Mouse (Mus musculus): ENCODE measurements around the gene Slc36a2. TPM values are rescaled to one million over a fixed set of nuclear protein-coding genes. Genes with fewer than 3 reads are reported as not detected.

Gene Slc36a2
- 0.03 TPM in 1 of 2 replicates, not detected in the other for polyA plus RNA-seq (2012)

DNA sequence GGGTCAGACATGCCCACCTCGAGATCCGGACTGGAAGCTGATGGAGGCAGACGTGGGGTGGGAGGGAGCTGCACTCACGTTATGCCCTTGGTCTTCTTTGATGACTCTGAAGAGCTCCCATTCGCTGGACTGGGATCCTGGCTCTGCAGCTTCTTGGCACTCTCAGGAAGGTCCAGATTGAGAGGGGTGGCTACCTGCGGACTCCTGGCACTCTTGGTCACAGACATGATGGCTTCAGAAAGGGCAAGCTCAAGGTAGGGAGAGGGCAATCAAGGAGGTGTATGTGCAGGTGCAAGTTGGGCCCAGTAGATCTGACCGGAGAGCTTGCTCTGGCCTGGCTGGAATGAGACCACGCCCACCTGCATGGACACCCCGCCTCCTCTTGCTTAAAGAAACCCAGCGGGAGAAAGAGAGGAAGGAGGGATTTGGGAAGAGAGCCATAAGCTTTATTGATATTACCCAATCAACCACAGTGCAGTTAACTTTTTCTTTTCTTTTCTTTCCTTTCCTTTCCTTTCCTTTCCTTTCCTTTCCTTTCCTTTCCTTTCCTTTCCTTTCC, at the start of gene Slc36a2:
Gene Slc36a2 (minus strand): TSS at position 345 of the 559 bp plus-strand sequence.
- no peaks in the 10 kb centered on the region; the same call in 1 of the 2 replicates for H3K36me3 ChIP-seq (ENCODE audit: control insufficient read depth)
- no peaks in the 10 kb centered on the region for H3K4me1 ChIP-seq (ENCODE audit: control insufficient read depth)
- no peaks in the 10 kb centered on the region for H3K27me3 ChIP-seq (ENCODE audit: control insufficient read depth)
- no peaks in the 10 kb centered on the region for H3K9me3 ChIP-seq (ENCODE audit: control insufficient read depth, low read length)
- H3K4me3 ChIP-seq (replicated peaks), result peak within 1 kb of the TSS; percentile 48
- TF ChIP-seq GATA1 (IDR thresholded peaks at IDR 0.05; ENCODE audit: low read length) (no peak), TAL1 (IDR thresholded peaks at IDR 0.05; ENCODE audit: low read length) (no peak)

DNA sequence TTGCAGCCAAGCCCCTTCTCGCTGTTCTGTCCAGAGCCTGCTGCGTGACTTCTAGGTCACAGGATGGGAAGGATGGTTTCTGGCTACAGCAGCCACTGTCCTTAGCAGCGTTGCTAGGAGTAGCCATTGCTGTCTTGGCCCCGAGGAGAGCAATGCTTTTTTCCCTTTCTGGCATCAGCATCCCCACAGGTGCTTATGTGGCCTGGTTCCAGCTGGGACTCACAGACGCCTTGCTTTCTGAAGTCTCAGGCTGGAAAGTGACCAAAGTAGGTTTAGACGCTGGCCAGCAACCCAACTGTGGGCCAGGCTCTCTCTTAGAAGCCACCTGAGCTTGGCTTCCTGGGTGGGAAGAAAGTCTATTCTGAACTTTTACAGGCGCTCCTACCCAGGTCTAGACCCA, 49.4 kb upstream of the Slc36a2 start:
- H3K4me1 ChIP-seq (ENCODE audit: control insufficient read depth), result no peaks in the 10 kb centered on the region
- no peak for TF ChIP-seq TAL1 (IDR thresholded peaks at IDR 0.05; ENCODE audit: low read length)
- TF ChIP-seq GATA1 (IDR thresholded peaks at IDR 0.05; ENCODE audit: low read length), result no peak

GRCm38 (mm10) chr11:55231034-55231433, 46.2 kb upstream of the Slc36a2 start:
- Histone ChIP-seq H3K4me3 (replicated peaks) (no peak overlapping the region), H3K9me3 (ENCODE audit: control insufficient read depth, low read length) (no peaks in the 10 kb centered on the region), H3K4me1 (ENCODE audit: control insufficient read depth) (no peaks in the 10 kb centered on the region), H3K27me3 (ENCODE audit: control insufficient read depth) (no peaks in the 10 kb centered on the region), H3K36me3 (ENCODE audit: control insufficient read depth) (peaks cover 45% of the 10 kb centered on the region)
- TF ChIP-seq GATA1 (IDR thresholded peaks at IDR 0.05; ENCODE audit: low read length), result no peak
- no peak for TF ChIP-seq TAL1 (IDR thresholded peaks at IDR 0.05; ENCODE audit: low read length)

More for the DNA sequence above, 49.4 kb upstream of the Slc36a2 start:
- Histone ChIP-seq H3K27me3 (ENCODE audit: control insufficient read depth) (no peaks in the 10 kb centered on the region), H3K9me3 (ENCODE audit: control insufficient read depth, low read length) (no peaks in the 10 kb centered on the region), H3K36me3 (ENCODE audit: control insufficient read depth) (peaks cover 31% of the 10 kb centered on the region), H3K4me3 (replicated peaks) (no peak overlapping the region)

DNA sequence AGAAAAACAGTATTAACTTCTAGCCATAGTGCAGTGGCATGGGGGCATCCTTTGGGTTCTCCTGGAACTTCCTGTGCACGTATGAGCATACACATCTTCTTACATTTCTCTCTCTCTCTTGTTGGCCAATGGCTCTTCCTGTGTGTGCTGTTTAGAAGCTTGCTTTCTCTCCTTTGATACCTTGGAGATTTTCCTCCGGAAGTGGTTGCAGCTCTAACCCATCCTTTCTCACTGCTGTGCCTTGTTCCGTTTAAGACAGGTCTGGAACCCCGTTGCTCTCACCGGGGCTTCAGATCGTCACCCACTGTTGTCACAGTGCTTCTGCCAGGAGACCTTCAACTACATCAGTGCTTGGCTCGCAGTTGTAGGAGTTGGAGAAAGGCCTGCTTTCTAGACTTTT, 36.4 kb upstream of the Slc36a2 start:
- H3K27me3 ChIP-seq (ENCODE audit: control insufficient read depth), result no peaks in the 10 kb centered on the region
- TF ChIP-seq GATA1 (IDR thresholded peaks at IDR 0.05; ENCODE audit: low read length) (no peak), TAL1 (IDR thresholded peaks at IDR 0.05; ENCODE audit: low read length) (no peak)
- no peak overlapping the region for H3K4me3 ChIP-seq (replicated peaks)
- H3K36me3 ChIP-seq (ENCODE audit: control insufficient read depth), result peaks cover 71% of the 10 kb centered on the region
- H3K4me1 ChIP-seq (ENCODE audit: control insufficient read depth), result peaks cover 2% of the 10 kb centered on the region; the same call in 1 of the 2 replicates
- no peaks in the 10 kb centered on the region for H3K9me3 ChIP-seq (ENCODE audit: control insufficient read depth, low read length)

GRCm38 (mm10) chr11:55218473-55218872, 33.6 kb upstream of the Slc36a2 start:
- Histone ChIP-seq H3K4me1 (ENCODE audit: control insufficient read depth) (peaks cover 2% of the 10 kb centered on the region; the same call in 1 of the 2 replicates), H3K27me3 (ENCODE audit: control insufficient read depth) (no peaks in the 10 kb centered on the region), H3K9me3 (ENCODE audit: control insufficient read depth, low read length) (no peaks in the 10 kb centered on the region), H3K4me3 (replicated peaks) (no peak overlapping the region), H3K36me3 (ENCODE audit: control insufficient read depth) (peaks cover 56% of the 10 kb centered on the region)
- no peak for TF ChIP-seq TAL1 (IDR thresholded peaks at IDR 0.05; ENCODE audit: low read length)
- TF ChIP-seq GATA1 (IDR thresholded peaks at IDR 0.05; ENCODE audit: low read length), result no peak

DNA sequence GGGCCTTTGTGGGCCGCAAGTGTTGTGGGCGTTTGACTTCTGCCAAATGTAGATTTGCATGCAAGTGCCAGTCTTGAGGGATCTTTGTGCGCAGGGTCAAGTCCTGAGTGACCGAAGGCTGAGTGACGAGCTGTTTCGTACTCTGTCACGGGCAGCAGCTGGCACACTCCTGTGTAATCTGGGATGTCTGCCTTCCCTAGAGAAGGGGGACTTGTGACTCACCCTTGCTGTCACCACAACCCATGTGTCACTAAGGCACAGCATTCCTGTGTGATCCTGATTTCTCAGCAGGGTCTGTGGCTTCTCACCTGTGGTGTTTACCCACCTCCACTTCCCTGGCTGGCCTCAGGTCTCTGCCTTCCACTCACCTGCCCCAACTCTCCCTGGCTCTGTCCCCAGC, 33.0 kb upstream of the Slc36a2 start:
- H3K4me1 ChIP-seq (ENCODE audit: control insufficient read depth), result peaks cover 2% of the 10 kb centered on the region; the same call in 1 of the 2 replicates
- no peaks in the 10 kb centered on the region for H3K27me3 ChIP-seq (ENCODE audit: control insufficient read depth)
- H3K9me3 ChIP-seq (ENCODE audit: control insufficient read depth, low read length), result no peaks in the 10 kb centered on the region
- TF ChIP-seq TAL1 (IDR thresholded peaks at IDR 0.05; ENCODE audit: low read length), result no peak
- no peak for TF ChIP-seq GATA1 (IDR thresholded peaks at IDR 0.05; ENCODE audit: low read length)
- no peak overlapping the region for H3K4me3 ChIP-seq (replicated peaks)
- peaks cover 50% of the 10 kb centered on the region for H3K36me3 ChIP-seq (ENCODE audit: control insufficient read depth)

DNA sequence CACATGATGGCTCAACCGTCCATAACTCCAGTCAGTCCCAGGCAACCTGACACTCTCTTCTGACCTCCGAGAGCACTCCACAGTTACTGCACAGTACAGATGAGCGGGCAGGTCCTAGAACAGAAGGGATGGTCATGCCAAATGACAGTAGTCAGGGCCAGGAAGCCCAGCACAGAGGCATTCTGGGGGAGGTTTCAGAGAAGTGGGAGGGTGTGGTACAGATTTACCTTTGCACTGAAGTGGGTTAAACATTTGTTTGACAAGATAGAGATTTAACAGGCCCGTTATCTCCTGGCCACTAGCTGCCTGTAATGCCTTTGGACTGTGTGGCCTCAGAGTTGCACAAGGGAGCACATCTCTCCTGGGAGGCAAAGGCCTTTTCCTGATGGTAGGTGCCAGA, 32.5 kb upstream of the Slc36a2 start:
- Histone ChIP-seq H3K27me3 (ENCODE audit: control insufficient read depth) (no peaks in the 10 kb centered on the region), H3K4me3 (replicated peaks) (no peak overlapping the region), H3K36me3 (ENCODE audit: control insufficient read depth) (peaks cover 46% of the 10 kb centered on the region), H3K4me1 (ENCODE audit: control insufficient read depth) (peaks cover 2% of the 10 kb centered on the region; the same call in 1 of the 2 replicates), H3K9me3 (ENCODE audit: control insufficient read depth, low read length) (no peaks in the 10 kb centered on the region)
- TF ChIP-seq GATA1 (IDR thresholded peaks at IDR 0.05; ENCODE audit: low read length) (no peak), TAL1 (IDR thresholded peaks at IDR 0.05; ENCODE audit: low read length) (no peak)

- Histone ChIP-seq H3K27me3 (ENCODE audit: control insufficient read depth) (no peaks in the 10 kb centered on the region), H3K9me3 (ENCODE audit: control insufficient read depth, low read length) (no peaks in the 10 kb centered on the region), H3K4me3 (replicated peaks) (no peak overlapping the region), H3K4me1 (ENCODE audit: control insufficient read depth) (peaks cover 2% of the 10 kb centered on the region; the same call in 1 of the 2 replicates), H3K36me3 (ENCODE audit: control insufficient read depth) (peaks cover 42% of the 10 kb centered on the region)
- no peak for TF ChIP-seq TAL1 (IDR thresholded peaks at IDR 0.05; ENCODE audit: low read length)
- TF ChIP-seq GATA1 (IDR thresholded peaks at IDR 0.05; ENCODE audit: low read length), result no peak
These were observed 32.0 kb upstream of the Slc36a2 start for GRCm38 (mm10) chr11:55216830-55217229.

DNA sequence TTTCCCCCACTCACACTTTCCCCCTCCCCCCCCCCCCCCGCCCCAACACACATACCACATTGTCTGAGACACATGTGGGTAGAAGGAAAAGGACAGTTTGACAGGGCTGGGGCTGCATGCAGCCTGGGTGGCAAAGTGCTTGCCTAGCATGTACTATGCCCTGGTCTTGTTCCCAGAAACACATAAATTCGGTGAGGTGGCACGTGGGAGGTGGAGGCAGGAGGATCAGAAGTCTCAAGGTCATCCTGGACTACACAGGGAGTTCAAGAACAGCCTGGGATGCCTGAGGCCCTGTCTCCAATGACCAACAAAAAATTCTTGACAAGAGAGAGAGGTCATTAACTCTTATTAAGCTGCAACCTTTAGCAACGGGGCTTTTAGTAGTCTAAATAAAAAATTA, 31.2 kb upstream of the Slc36a2 start:
- TF ChIP-seq TAL1 (IDR thresholded peaks at IDR 0.05; ENCODE audit: low read length), result no peak
- TF ChIP-seq GATA1 (IDR thresholded peaks at IDR 0.05; ENCODE audit: low read length), result no peak
- H3K27me3 ChIP-seq (ENCODE audit: control insufficient read depth), result no peaks in the 10 kb centered on the region
- H3K9me3 ChIP-seq (ENCODE audit: control insufficient read depth, low read length), result no peaks in the 10 kb centered on the region
- H3K4me3 ChIP-seq (replicated peaks), result no peak overlapping the region
- H3K4me1 ChIP-seq (ENCODE audit: control insufficient read depth), result peaks cover 2% of the 10 kb centered on the region; the same call in 1 of the 2 replicates
- peaks cover 34% of the 10 kb centered on the region for H3K36me3 ChIP-seq (ENCODE audit: control insufficient read depth)
